Mouse (Mus musculus): ENCODE results near the gene Muc2. TPM values are rescaled to one million over a fixed set of nuclear protein-coding genes. Genes with fewer than 3 reads are reported as not detected.
A peak's percentile ranks its signal among the peaks of the same experiment; 100 is the strongest.

Gene Muc2
- total and polyA plus RNA-seq, 3 experiments = not detected

GRCm38 (mm10) chr7:141643160-141643559 lies 47.0 kb upstream of the Muc2 start:
- in situ Hi-C loops (cut with MboI; ENCODE audit: low pct_ligation_motif_present, low pct_unique_long_range_greater_than_20kb, low sequenced_read_pairs) = no loop called here
- DNase-seq (ENCODE audit: extremely low read depth) = peak; percentile 39
- no peak overlapping the region for H3K9ac ChIP-seq (ENCODE audit: insufficient read depth, low read depth)

GRCm38 (mm10) chr7:141647083-141647482 lies 43.1 kb upstream of the Muc2 start:
- Histone ChIP-seq H3K9me3 (replicated peaks; ENCODE audit: low read length) (no peaks in the 10 kb centered on the region), H3K79me2 (replicated peaks; ENCODE audit: control insufficient read depth, extremely low read depth, insufficient read depth, poor library complexity, severe bottlenecking) (no peaks in the 10 kb centered on the region), H3K27ac (ENCODE audit: insufficient read depth, low read depth) (no peak overlapping the region), H3K4me3 (replicated peaks in 1 of 3; ENCODE audit: low read depth in 2 of 3, low read length in 2 of 3, poor library complexity in 1 of 3) (no peak overlapping the region), H3K4me1 (ENCODE audit: control insufficient read depth in 1 of 2, insufficient read depth in 2 of 2) (peaks cover 0 to 2% of the 10 kb centered on the region in 2 experiments; a peak in 1 of 4 replicates), H3K27me3 (replicated peaks) (peaks cover 78% of the 10 kb centered on the region), H3K9ac (ENCODE audit: insufficient read depth, low read depth) (no peak overlapping the region), H3K36me3 (replicated peaks in 1 of 2; ENCODE audit: control insufficient read depth in 1 of 2, insufficient read depth in 1 of 2, low read length in 1 of 2) (no peaks in the 10 kb centered on the region), H3K4me2 (ENCODE audit: insufficient read depth, low read depth, poor library complexity, severe bottlenecking) (no peak overlapping the region)
- no peak for DNase-seq (ENCODE audit: extremely low read depth)
- in situ Hi-C loops (cut with MboI; ENCODE audit: low pct_ligation_motif_present, low pct_unique_long_range_greater_than_20kb, low sequenced_read_pairs) (no loop called here), dilution Hi-C loops (cut with MboI; ENCODE audit: extremely low pct_ligation_motif_present, extremely low pct_unique_long_range_greater_than_20kb, low sequenced_read_pairs) (no loop called here)
- TF ChIP-seq MAFK (IDR thresholded peaks at IDR 0.05; ENCODE audit: insufficient replicate concordance, low read length) (no peak), RAD21 (IDR thresholded peaks at IDR 0.05; ENCODE audit: low read depth, low read length) (no peak), E2F4 (IDR thresholded peaks at IDR 0.05; ENCODE audit: insufficient replicate concordance, low read depth, low read length) (no peak), HCFC1 (IDR thresholded peaks at IDR 0.05; ENCODE audit: low read depth, low read length) (no peak), IRF4 (IDR thresholded peaks at IDR 0.05; ENCODE audit: low read depth, low read length) (no peak), CHD2 (IDR thresholded peaks at IDR 0.05; ENCODE audit: low read length) (no peak), MEF2A (IDR thresholded peaks at IDR 0.05; ENCODE audit: borderline replicate concordance, low read depth, low read length) (no peak), ZMIZ1 (IDR thresholded peaks at IDR 0.05; ENCODE audit: low read depth, low read length) (no peak)

More at GRCm38 (mm10) chr7:141643160-141643559, 47.0 kb upstream of the Muc2 start:
- Histone ChIP-seq H3K4me1 (ENCODE audit: control insufficient read depth in 1 of 2, insufficient read depth in 2 of 2) (no peaks in the 10 kb centered on the region), H3K27me3 (replicated peaks) (peaks cover 51% of the 10 kb centered on the region), H3K27ac (ENCODE audit: insufficient read depth, low read depth) (no peak overlapping the region), H3K9me3 (replicated peaks; ENCODE audit: low read length) (no peaks in the 10 kb centered on the region), H3K4me2 (ENCODE audit: insufficient read depth, low read depth, poor library complexity, severe bottlenecking) (no peak overlapping the region), H3K36me3 (replicated peaks in 1 of 2; ENCODE audit: control insufficient read depth in 1 of 2, insufficient read depth in 1 of 2, low read length in 1 of 2) (no peaks in the 10 kb centered on the region), H3K4me3 (replicated peaks in 1 of 3; ENCODE audit: low read depth in 2 of 3, low read length in 2 of 3, poor library complexity in 1 of 3) (no peak overlapping the region), H3K79me2 (replicated peaks; ENCODE audit: control insufficient read depth, extremely low read depth, insufficient read depth, poor library complexity, severe bottlenecking) (no peaks in the 10 kb centered on the region)
- TF ChIP-seq PAX5 (IDR thresholded peaks at IDR 0.05; ENCODE audit: low read length) = no peak
- peak; percentile 51 for TF ChIP-seq SMC3 (IDR thresholded peaks at IDR 0.05; ENCODE audit: low read depth, low read length)
- TF ChIP-seq RAD21 (IDR thresholded peaks at IDR 0.05; ENCODE audit: low read depth, low read length) = peak; percentile 60
- TF ChIP-seq CTCF (conservative IDR thresholded peaks at IDR 0.05 in 1 of 2, IDR thresholded peaks at IDR 0.05 in 1 of 2; ENCODE audit: low read depth in 2 of 2, low read length in 2 of 2) = peak; percentile 51 to 71; a peak in 3 of 4 replicates
- dilution Hi-C loops (cut with MboI; ENCODE audit: extremely low pct_ligation_motif_present, extremely low pct_unique_long_range_greater_than_20kb, low sequenced_read_pairs) = no loop called here

GRCm38 (mm10) chr7:141647815-141648214 lies 42.3 kb upstream of the Muc2 start:
- TF ChIP-seq CHD1 (IDR thresholded peaks at IDR 0.05; ENCODE audit: low read depth, low read length) (no peak), POLR2A (IDR thresholded peaks at IDR 0.05; ENCODE audit: low read depth, low read length) (no peak)
- dilution Hi-C loops (cut with MboI; ENCODE audit: extremely low pct_ligation_motif_present, extremely low pct_unique_long_range_greater_than_20kb, low sequenced_read_pairs) (no loop called here), in situ Hi-C loops (cut with MboI; ENCODE audit: low pct_ligation_motif_present, low pct_unique_long_range_greater_than_20kb, low sequenced_read_pairs) (no loop called here)
- H3K9ac ChIP-seq (ENCODE audit: insufficient read depth, low read depth) = no peak overlapping the region
- peaks cover 0 to 2% of the 10 kb centered on the region in 2 experiments; a peak in 1 of 4 replicates for H3K4me1 ChIP-seq (ENCODE audit: control insufficient read depth in 1 of 2, insufficient read depth in 2 of 2)
- no peak overlapping the region for H3K4me2 ChIP-seq (ENCODE audit: insufficient read depth, low read depth, poor library complexity, severe bottlenecking)
- no peaks in the 10 kb centered on the region for H3K9me3 ChIP-seq (replicated peaks; ENCODE audit: low read length)
- H3K79me2 ChIP-seq (replicated peaks; ENCODE audit: control insufficient read depth, extremely low read depth, insufficient read depth, poor library complexity, severe bottlenecking) = no peaks in the 10 kb centered on the region
- no peaks in the 10 kb centered on the region for H3K36me3 ChIP-seq (replicated peaks in 1 of 2; ENCODE audit: control insufficient read depth in 1 of 2, insufficient read depth in 1 of 2, low read length in 1 of 2)
- no peak overlapping the region for H3K4me3 ChIP-seq (replicated peaks in 1 of 3; ENCODE audit: low read depth in 2 of 3, low read length in 2 of 3, poor library complexity in 1 of 3)
- DNase-seq (ENCODE audit: extremely low read depth) = no peak
- H3K27ac ChIP-seq (ENCODE audit: insufficient read depth, low read depth) = no peak overlapping the region
- peaks cover 77% of the 10 kb centered on the region for H3K27me3 ChIP-seq (replicated peaks)
